Mouse (Mus musculus): ENCODE measurements around the gene Enah. TPM values are rescaled to one million over a fixed set of nuclear protein-coding genes. Genes with fewer than 3 reads are reported as not detected.

Enah gene
- polyA plus RNA-seq, 1 experiment from 2014 or later = 0.36 TPM

GRCm38 (mm10) chr1:182059806-182060205 lies 40.0 kb upstream of the Enah start:
- 51% methylated on average over 5 of the region's 5 CpGs for WGBS (ENCODE audit: insufficient replicate concordance)
- no peak overlapping the region for H3K4me3 ChIP-seq (ENCODE audit: low read depth, low read length)
- no peak overlapping the region for H3K27ac ChIP-seq (ENCODE audit: low read depth)
- no peaks in the 10 kb centered on the region for H3K36me3 ChIP-seq (replicated peaks; ENCODE audit: insufficient read depth, low read length)
- ATAC-seq = no peak
- no peaks in the 10 kb centered on the region for H3K9me3 ChIP-seq (ENCODE audit: low read length)
- no peak overlapping the region for H3K9ac ChIP-seq (replicated peaks)
- DNase-seq = no peak
- H3K27me3 ChIP-seq (ENCODE audit: insufficient read depth, low read length) = no peaks in the 10 kb centered on the region
- H3K4me2 ChIP-seq (ENCODE audit: low read depth, low read length) = no peak overlapping the region
- H3K4me1 ChIP-seq (ENCODE audit: insufficient read depth) = no peaks in the 10 kb centered on the region
- TF ChIP-seq CTCF (IDR thresholded peaks at IDR 0.05; ENCODE audit: low read depth) = no peak
- no peak for TF ChIP-seq EP300 (IDR thresholded peaks at IDR 0.05; ENCODE audit: low read depth)

- Histone ChIP-seq H3K4me2 (ENCODE audit: low read depth, low read length) (no peak overlapping the region), H3K4me3 (ENCODE audit: low read depth, low read length) (no peak overlapping the region), H3K9ac (replicated peaks) (no peak overlapping the region), H3K27ac (ENCODE audit: low read depth) (no peak overlapping the region), H3K9me3 (ENCODE audit: low read length) (no peaks in the 10 kb centered on the region), H3K27me3 (ENCODE audit: insufficient read depth, low read length) (no peaks in the 10 kb centered on the region), H3K36me3 (replicated peaks; ENCODE audit: insufficient read depth, low read length) (no peaks in the 10 kb centered on the region), H3K4me1 (ENCODE audit: insufficient read depth) (no peaks in the 10 kb centered on the region)
- 78% methylated on average over 6 of the region's 6 CpGs for WGBS (ENCODE audit: insufficient replicate concordance)
- ATAC-seq (no peak), DNase-seq (no peak)
- TF ChIP-seq CTCF (IDR thresholded peaks at IDR 0.05; ENCODE audit: low read depth) (no peak), EP300 (IDR thresholded peaks at IDR 0.05; ENCODE audit: low read depth) (no peak)
Observed at GRCm38 (mm10) chr1:182057998-182058397, 38.2 kb upstream of the Enah start.

DNA sequence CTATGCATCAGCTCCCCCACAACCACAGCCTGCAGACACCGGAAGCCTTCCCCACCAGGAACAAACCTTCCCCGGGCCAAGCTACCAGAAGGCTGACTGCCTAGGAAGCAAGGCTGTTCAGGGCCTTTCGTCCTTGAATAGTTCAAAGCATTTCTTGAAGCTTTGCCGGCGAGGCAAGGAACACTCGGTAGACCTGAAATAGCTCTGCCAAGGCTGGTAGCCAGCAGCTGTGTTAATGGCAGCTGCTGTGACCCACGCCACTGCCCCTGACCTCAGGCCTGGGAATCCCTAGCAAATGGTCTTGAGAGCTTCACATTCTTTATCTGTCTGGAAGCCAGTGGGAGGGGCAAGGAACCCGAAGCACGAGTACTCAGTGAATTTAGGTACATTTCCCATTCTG lies 35.3 kb upstream of the Enah start:
- Histone ChIP-seq H3K4me3 (ENCODE audit: low read depth, low read length) (no peak overlapping the region), H3K27ac (ENCODE audit: low read depth) (no peak overlapping the region), H3K4me2 (ENCODE audit: low read depth, low read length) (no peak overlapping the region), H3K9ac (replicated peaks) (no peak overlapping the region), H3K27me3 (ENCODE audit: insufficient read depth, low read length) (no peaks in the 10 kb centered on the region), H3K36me3 (replicated peaks; ENCODE audit: insufficient read depth, low read length) (no peaks in the 10 kb centered on the region), H3K4me1 (ENCODE audit: insufficient read depth) (no peaks in the 10 kb centered on the region), H3K9me3 (ENCODE audit: low read length) (no peaks in the 10 kb centered on the region)
- TF ChIP-seq CTCF (IDR thresholded peaks at IDR 0.05; ENCODE audit: low read depth) (no peak), EP300 (IDR thresholded peaks at IDR 0.05; ENCODE audit: low read depth) (no peak)
- WGBS (ENCODE audit: insufficient replicate concordance) = 66% methylated on average over 9 of the region's 9 CpGs
- no peak for DNase-seq
- no peak for ATAC-seq

DNA sequence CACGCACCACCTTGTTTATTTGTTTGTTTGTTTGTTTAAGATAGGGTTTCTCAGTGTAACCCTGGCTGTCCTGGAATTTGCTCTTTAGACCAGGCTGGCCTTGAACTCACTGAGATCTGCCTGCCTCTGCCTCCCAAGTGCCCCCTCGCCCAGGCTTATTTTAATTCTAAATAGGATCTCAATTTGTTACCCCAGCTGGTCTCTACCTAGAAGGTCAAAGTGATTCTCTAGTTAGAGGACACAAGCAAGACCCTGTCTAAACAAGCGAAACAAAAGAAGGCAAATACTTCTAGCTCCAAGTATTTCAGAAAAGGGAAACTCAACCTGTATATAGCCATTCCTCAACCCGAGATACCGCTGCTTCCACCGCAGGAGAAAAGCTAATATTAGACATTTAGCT lies 34.9 kb upstream of the Enah start:
- no peak overlapping the region for H3K4me3 ChIP-seq (ENCODE audit: low read depth, low read length)
- H3K36me3 ChIP-seq (replicated peaks; ENCODE audit: insufficient read depth, low read length) = no peaks in the 10 kb centered on the region
- no peak for ATAC-seq
- TF ChIP-seq CTCF (IDR thresholded peaks at IDR 0.05; ENCODE audit: low read depth) (no peak), EP300 (IDR thresholded peaks at IDR 0.05; ENCODE audit: low read depth) (no peak)
- H3K9ac ChIP-seq (replicated peaks) = no peak overlapping the region
- no peak for DNase-seq
- no peaks in the 10 kb centered on the region for H3K27me3 ChIP-seq (ENCODE audit: insufficient read depth, low read length)
- H3K9me3 ChIP-seq (ENCODE audit: low read length) = no peaks in the 10 kb centered on the region
- H3K4me2 ChIP-seq (ENCODE audit: low read depth, low read length) = no peak overlapping the region
- no peak overlapping the region for H3K27ac ChIP-seq (ENCODE audit: low read depth)
- WGBS (ENCODE audit: insufficient replicate concordance) = 75% methylated on average over 6 of the region's 6 CpGs
- no peaks in the 10 kb centered on the region for H3K4me1 ChIP-seq (ENCODE audit: insufficient read depth)

DNA sequence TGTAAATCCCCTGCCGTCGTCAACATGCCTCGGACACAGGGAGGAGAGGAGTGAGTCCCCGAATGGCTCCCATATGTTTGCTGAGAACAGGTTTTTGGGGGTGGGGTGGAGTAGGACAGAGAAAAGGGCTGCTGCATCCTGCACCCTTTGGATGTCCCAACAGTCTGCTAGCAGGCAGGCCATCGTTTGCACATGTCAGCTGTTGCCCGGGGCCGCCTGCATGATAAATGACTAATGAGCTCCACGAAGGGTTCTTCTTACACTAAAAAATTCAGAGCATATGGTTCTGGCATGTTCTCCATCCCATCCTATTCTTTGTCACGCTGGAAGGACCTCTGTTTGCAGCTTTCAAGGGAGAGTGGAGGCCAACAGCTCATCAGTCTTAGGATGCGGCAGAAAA lies 33.2 kb upstream of the Enah start:
- Histone ChIP-seq H3K27ac (ENCODE audit: low read depth) (no peak overlapping the region), H3K9ac (replicated peaks) (no peak overlapping the region), H3K27me3 (ENCODE audit: insufficient read depth, low read length) (no peaks in the 10 kb centered on the region), H3K4me1 (ENCODE audit: insufficient read depth) (no peaks in the 10 kb centered on the region), H3K4me2 (ENCODE audit: low read depth, low read length) (no peak overlapping the region), H3K4me3 (ENCODE audit: low read depth, low read length) (no peak overlapping the region), H3K9me3 (ENCODE audit: low read length) (no peaks in the 10 kb centered on the region), H3K36me3 (replicated peaks; ENCODE audit: insufficient read depth, low read length) (no peaks in the 10 kb centered on the region)
- TF ChIP-seq EP300 (IDR thresholded peaks at IDR 0.05; ENCODE audit: low read depth) (no peak), CTCF (IDR thresholded peaks at IDR 0.05; ENCODE audit: low read depth) (no peak)
- DNase-seq (no peak), ATAC-seq (no peak)
- WGBS (ENCODE audit: insufficient replicate concordance) = 67% methylated on average over 10 of the region's 10 CpGs

GRCm38 (mm10) chr1:182052385-182052784 lies 32.6 kb upstream of the Enah start:
- no peak overlapping the region for H3K4me3 ChIP-seq (ENCODE audit: low read depth, low read length)
- H3K9me3 ChIP-seq (ENCODE audit: low read length) = no peaks in the 10 kb centered on the region
- no peaks in the 10 kb centered on the region for H3K4me1 ChIP-seq (ENCODE audit: insufficient read depth)
- DNase-seq = no peak
- no peak for ATAC-seq
- no peaks in the 10 kb centered on the region for H3K27me3 ChIP-seq (ENCODE audit: insufficient read depth, low read length)
- no peak overlapping the region for H3K9ac ChIP-seq (replicated peaks)
- WGBS (ENCODE audit: insufficient replicate concordance) = 77% methylated on average over 7 of the region's 7 CpGs
- H3K36me3 ChIP-seq (replicated peaks; ENCODE audit: insufficient read depth, low read length) = no peaks in the 10 kb centered on the region
- H3K27ac ChIP-seq (ENCODE audit: low read depth) = no peak overlapping the region
- no peak overlapping the region for H3K4me2 ChIP-seq (ENCODE audit: low read depth, low read length)
- no peak for TF ChIP-seq CTCF (IDR thresholded peaks at IDR 0.05; ENCODE audit: low read depth)
- no peak for TF ChIP-seq EP300 (IDR thresholded peaks at IDR 0.05; ENCODE audit: low read depth)

GRCm38 (mm10) chr1:182049813-182050212 lies 30.0 kb upstream of the Enah start:
- ATAC-seq (no peak), DNase-seq (no peak)
- no peak overlapping the region for H3K27ac ChIP-seq (ENCODE audit: low read depth)
- 78% methylated on average over 7 of the region's 7 CpGs for WGBS (ENCODE audit: insufficient replicate concordance)
- TF ChIP-seq CTCF (IDR thresholded peaks at IDR 0.05; ENCODE audit: low read depth) = no peak
- no peak for TF ChIP-seq EP300 (IDR thresholded peaks at IDR 0.05; ENCODE audit: low read depth)
- H3K9me3 ChIP-seq (ENCODE audit: low read length) = no peaks in the 10 kb centered on the region
- H3K4me2 ChIP-seq (ENCODE audit: low read depth, low read length) = no peak overlapping the region
- no peaks in the 10 kb centered on the region for H3K36me3 ChIP-seq (replicated peaks; ENCODE audit: insufficient read depth, low read length)
- H3K27me3 ChIP-seq (ENCODE audit: insufficient read depth, low read length) = no peaks in the 10 kb centered on the region
- H3K4me1 ChIP-seq (ENCODE audit: insufficient read depth) = no peaks in the 10 kb centered on the region
- no peak overlapping the region for H3K4me3 ChIP-seq (ENCODE audit: low read depth, low read length)
- H3K9ac ChIP-seq (replicated peaks) = no peak overlapping the region
